Mouse (Mus musculus) midbrain, postnatal 0 days (tissue): ENCODE data around the gene Pex26. TPM values are rescaled to one million over a fixed set of nuclear protein-coding genes. Genes with fewer than 3 reads are reported as not detected.
A peak's percentile ranks its signal among the peaks of the same experiment; 100 is the strongest.

Source experiments
- ATAC-seq: fragments of 200-750 bp; cut with Nextera tagmentation; 2 replicates; pipeline ENCODE4 v1.8.0; 2017; ENCODE audit warnings: moderate number of reproducible peaks, mild to moderate bottlenecking, moderate TSS enrichment, moderate library complexity; ENCODE audit not compliant: low FRiP score
- DNase-seq: peaks from one replicate; pipeline ENCODE4 v3.0.0-alpha.2; 2015; ENCODE audit warnings: low spot score
- H3K27ac ChIP-seq: fragments of 300-500 bp; sonication (generic); 2 replicates; pipeline ENCODE4 v1.5.1; 2014; ENCODE audit warnings: low read depth, mild to moderate bottlenecking, low read length, mixed read lengths
- H3K27me3 ChIP-seq: fragments of 300-500 bp; sonication (generic); 2 replicates; pipeline ENCODE4 v1.6.1; 2014; ENCODE audit warnings: low read length, control low read depth, mixed read lengths; ENCODE audit not compliant: insufficient read depth
- H3K36me3 ChIP-seq: fragments of 300-500 bp; sonication (generic); 2 replicates; pipeline ENCODE4 v1.6.1; 2014; ENCODE audit warnings: low read length, control low read depth, mixed read lengths; ENCODE audit not compliant: insufficient read depth
- H3K4me1 ChIP-seq: fragments of 300-500 bp; sonication (generic); 2 replicates; pipeline ENCODE4 v1.6.1; 2014; ENCODE audit warnings: mild to moderate bottlenecking, control low read depth, antibody characterized with exemption, low read length, mixed read lengths; ENCODE audit not compliant: insufficient read depth
- H3K4me2 ChIP-seq: fragments of 300-500 bp; sonication (generic); 2 replicates; pipeline ENCODE4 v1.6.1; 2014; ENCODE audit warnings: low read depth, mild to moderate bottlenecking, low read length, mixed read lengths; ENCODE audit not compliant: poor library complexity, severe bottlenecking
- H3K4me3 ChIP-seq: fragments of 300-500 bp; sonication (generic); 2 replicates; pipeline ENCODE4 v1.5.1; 2014; ENCODE audit warnings: low read depth, mild to moderate bottlenecking, low read length, moderate library complexity
- H3K9ac ChIP-seq: fragments of 300-500 bp; sonication (generic); replicated peaks from 2 replicates; pipeline ENCODE4 v1.6.1; 2014; ENCODE audit warnings: mild to moderate bottlenecking, low read length, moderate library complexity, mixed read lengths; ENCODE audit not compliant: poor library complexity, severe bottlenecking
- H3K9me3 ChIP-seq: fragments of 300-500 bp; sonication (generic); 2 replicates; pipeline ENCODE4 v1.6.1; 2016; ENCODE audit warnings: low read length, control low read depth
- CTCF ChIP-seq: IDR thresholded peaks from 2 replicates; pipeline ENCODE4 v1.5.1; 2016; ENCODE audit warnings: antibody characterized with exemption, mild to moderate bottlenecking
- WGBS: fragments of 180-500 bp; shearing (Covaris S2); extraction: QIAGEN DNeasy Blood & Tissue Kit; methylation state at CpG from one replicate; pipeline ENCODE4 v1.1.7; 2014; 5-methylcytosine and 5-hydroxymethylcytosine counted together
- polyA plus RNA-seq: library from polyadenylated mRNA; unstranded; fragments of >200 nt; fragmentation: Nextera tagmentation; extraction: Ambion mirVana; gene quantifications from 2 replicates; pipeline ENCODE4 v1.2.1, GENCODE M21; 2015
- total RNA-seq: library from RNA; depleted of rRNA; stranded (reverse); fragments of >200 nt; gene quantifications from 2 replicates; pipeline ENCODE4 v1.2.3, GENCODE M21; 2014

Pex26 gene
- total and polyA plus RNA-seq, 2 experiments from 2014 or later: 12.7 to 32.6 TPM

DNA sequence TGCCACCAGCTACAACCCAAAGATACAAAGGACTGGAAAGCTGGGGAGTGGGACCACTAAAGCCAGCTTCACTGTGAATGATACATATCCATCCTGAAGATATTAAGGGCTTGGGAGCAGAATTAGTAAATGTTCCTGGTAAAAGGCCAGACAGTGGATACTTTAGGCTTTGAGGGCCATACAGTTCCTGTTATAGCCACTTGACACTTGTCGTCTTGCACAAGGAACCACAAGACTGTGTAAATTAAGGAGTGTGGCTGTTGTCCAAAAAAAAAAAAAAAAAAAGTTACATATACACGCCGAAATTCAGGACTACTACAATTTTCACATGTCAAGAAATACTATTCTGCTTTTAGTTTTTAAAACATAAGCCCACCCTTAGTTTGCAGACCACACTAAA, 35.1 kb upstream of the Pex26 start:
- DNase-seq: no peak
- H3K4me3 ChIP-seq: no peak overlapping the region
- no peaks in the 10 kb centered on the region for H3K27me3 ChIP-seq
- 60% methylated on average over 3 of the region's 3 CpGs for WGBS
- no peak for TF ChIP-seq CTCF
- H3K9me3 ChIP-seq: no peaks in the 10 kb centered on the region
- H3K4me2 ChIP-seq: no peak overlapping the region
- no peak for ATAC-seq
- H3K4me1 ChIP-seq: no peaks in the 10 kb centered on the region
- H3K36me3 ChIP-seq: no peaks in the 10 kb centered on the region
- no peak overlapping the region for H3K9ac ChIP-seq
- no peak overlapping the region for H3K27ac ChIP-seq

GRCm38 (mm10) chr6:121149420-121149819, 34.0 kb upstream of the Pex26 start:
- Histone ChIP-seq H3K36me3 (no peaks in the 10 kb centered on the region), H3K27ac (no peak overlapping the region), H3K4me2 (no peak overlapping the region), H3K4me3 (no peak overlapping the region), H3K27me3 (no peaks in the 10 kb centered on the region), H3K9ac (no peak overlapping the region), H3K9me3 (no peaks in the 10 kb centered on the region), H3K4me1 (no peaks in the 10 kb centered on the region)
- TF ChIP-seq CTCF: no peak
- DNase-seq: no peak
- ATAC-seq: no peak
- whole genome bisulfite sequencing: 78% methylated on average over 3 of the region's 3 CpGs

GRCm38 (mm10) chr6:121150126-121150525, 33.3 kb upstream of the Pex26 start:
- Histone ChIP-seq H3K27ac (no peak overlapping the region), H3K9ac (no peak overlapping the region), H3K9me3 (no peaks in the 10 kb centered on the region), H3K36me3 (no peaks in the 10 kb centered on the region), H3K27me3 (no peaks in the 10 kb centered on the region), H3K4me1 (no peaks in the 10 kb centered on the region), H3K4me3 (no peak overlapping the region), H3K4me2 (no peak overlapping the region)
- DNase-seq (no peak), ATAC-seq (no peak)
- WGBS: 96% methylated on average over 8 of the region's 8 CpGs
- TF ChIP-seq CTCF: no peak

GRCm38 (mm10) chr6:121151732-121152131, 31.7 kb upstream of the Pex26 start:
- no peaks in the 10 kb centered on the region for H3K27me3 ChIP-seq
- DNase-seq: no peak
- ATAC-seq: peak; percentile 31; the same call in 1 of the 2 replicates
- no peak for TF ChIP-seq CTCF
- H3K27ac ChIP-seq: no peak overlapping the region
- no peak overlapping the region for H3K4me2 ChIP-seq
- no peaks in the 10 kb centered on the region for H3K9me3 ChIP-seq
- H3K4me3 ChIP-seq: no peak overlapping the region
- 52% methylated on average over 6 of the region's 6 CpGs for WGBS
- no peaks in the 10 kb centered on the region for H3K4me1 ChIP-seq
- no peaks in the 10 kb centered on the region for H3K36me3 ChIP-seq
- no peak overlapping the region for H3K9ac ChIP-seq

DNA sequence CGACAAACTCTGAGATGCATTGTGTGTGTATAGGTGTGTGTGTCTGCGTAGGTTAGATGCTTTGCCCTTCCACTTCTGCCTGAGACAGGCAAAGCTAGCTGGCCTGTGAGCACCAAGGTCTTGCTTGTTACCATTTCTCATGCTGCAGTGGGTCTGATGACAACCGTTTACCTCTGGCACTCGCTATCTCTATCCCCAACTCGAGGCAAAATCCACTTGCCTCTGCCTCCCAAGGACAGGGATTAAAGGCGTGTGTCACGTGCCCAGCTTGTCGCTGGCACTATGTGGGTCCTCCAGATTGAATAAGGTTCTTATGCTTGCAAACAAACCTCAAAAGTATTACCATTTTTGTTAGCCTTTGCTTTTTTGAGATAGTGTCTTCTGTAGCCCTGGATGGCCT, 30.3 kb upstream of the Pex26 start:
- 81% methylated on average over 8 of the region's 8 CpGs for WGBS
- H3K9me3 ChIP-seq: no peaks in the 10 kb centered on the region
- H3K4me1 ChIP-seq: no peaks in the 10 kb centered on the region
- H3K9ac ChIP-seq: no peak overlapping the region
- no peak for ATAC-seq
- H3K4me2 ChIP-seq: no peak overlapping the region
- no peaks in the 10 kb centered on the region for H3K27me3 ChIP-seq
- DNase-seq: no peak
- H3K4me3 ChIP-seq: no peak overlapping the region
- TF ChIP-seq CTCF: no peak
- H3K36me3 ChIP-seq: no peaks in the 10 kb centered on the region
- H3K27ac ChIP-seq: no peak overlapping the region

DNA sequence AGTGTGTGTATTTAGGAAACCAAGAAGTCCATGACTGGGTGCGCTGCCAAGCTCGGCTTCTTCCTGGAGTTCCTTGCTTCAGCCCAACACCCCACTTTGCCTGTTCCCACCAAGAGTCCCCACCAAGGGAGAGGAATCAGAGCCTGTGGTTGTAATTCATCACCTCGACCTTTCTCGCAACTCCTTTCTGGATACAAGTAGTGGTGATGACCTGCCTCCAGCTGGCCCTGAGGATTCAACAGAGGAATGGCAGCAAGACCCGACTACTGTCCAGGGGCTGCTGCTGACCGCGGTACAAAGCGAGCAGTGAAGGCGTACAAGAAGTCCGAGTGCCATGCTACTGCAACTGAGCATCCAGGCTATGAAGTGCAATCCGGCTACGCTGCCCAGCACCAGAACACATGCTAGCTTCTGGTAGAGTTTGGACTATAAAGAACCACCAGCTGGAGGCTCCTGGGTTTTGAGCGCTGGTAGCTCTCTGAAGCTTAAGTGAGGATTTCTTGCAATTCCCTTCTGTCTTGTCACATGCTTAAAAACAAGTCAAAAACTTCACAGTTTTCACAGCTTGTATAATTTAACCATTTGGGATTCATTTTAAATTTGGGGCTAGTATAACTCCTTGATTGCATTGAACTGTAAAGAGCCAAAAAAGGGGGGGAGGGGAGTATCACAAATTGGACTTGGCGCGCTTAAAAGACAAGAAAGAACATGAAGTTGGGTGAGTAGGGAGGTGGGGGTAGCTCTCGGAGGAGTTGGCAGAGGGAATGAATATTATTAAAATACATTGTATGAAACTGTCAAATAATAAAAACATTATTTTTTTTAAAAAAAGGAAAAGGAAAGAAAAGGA, 28.8 kb upstream of the Pex26 start:
- ATAC-seq (no peak), DNase-seq (no peak)
- Histone ChIP-seq H3K4me2 (no peak overlapping the region), H3K27ac (no peak overlapping the region), H3K27me3 (no peaks in the 10 kb centered on the region), H3K36me3 (no peaks in the 10 kb centered on the region), H3K4me1 (no peaks in the 10 kb centered on the region), H3K4me3 (no peak overlapping the region), H3K9ac (no peak overlapping the region), H3K9me3 (no peaks in the 10 kb centered on the region)
- TF ChIP-seq CTCF: no peak
- WGBS: 82% methylated on average over 16 of the region's 16 CpGs
